Mouse (Mus musculus) mouse trophoblast stem cell (cell line): Measurements from ENCODE around the gene Ccdc9b.

Experiments used
- in situ Hi-C, 2 experiments: fragments of 300-500 bp; cut with MseI, MboI; formaldehyde crosslinking; loops; 2 replicates in 1 of 2; 3 replicates in 1 of 2; pipeline ENCODE4 v1.15.1; 2025

The Ccdc9b gene

GRCm38 (mm10) chr2:118749341-118749884 is 13.0 kb downstream of the Ccdc9b start:
- in situ Hi-C loops: no loop called here

- in situ Hi-C loops: no loop called here
Measured at GRCm38 (mm10) chr2:118747301-118747960, 15.0 kb downstream of the Ccdc9b start.

- in situ Hi-C loops: no loop called here
Measured at GRCm38 (mm10) chr2:118745915-118746901, 16.3 kb downstream of the Ccdc9b start.

- in situ Hi-C loops: no loop called here
Measured at GRCm38 (mm10) chr2:118745232-118745884, 17.1 kb downstream of the Ccdc9b start, which contains the start of gene Inafm2. Gene Inafm2 (plus strand): TSS chr2:118745758.

GRCm38 (mm10) chr2:118744621-118745020 is 17.8 kb downstream of the Ccdc9b start:
- in situ Hi-C loops: no loop called here

- in situ Hi-C loops: no loop called here
Measured at GRCm38 (mm10) chr2:118743261-118743943, 19.1 kb downstream of the Ccdc9b start.

GRCm38 (mm10) chr2:118741183-118741582 is 21.3 kb downstream of the Ccdc9b start:
- in situ Hi-C loops: no loop called here

GRCm38 (mm10) chr2:118740341-118740740 is 22.1 kb downstream of the Ccdc9b start:
- in situ Hi-C loops: no loop called here

GRCm38 (mm10) chr2:118733341-118733740 is 29.1 kb downstream of the Ccdc9b start:
- in situ Hi-C loops: no loop called here

GRCm38 (mm10) chr2:118731981-118732380 is 30.5 kb downstream of the Ccdc9b start:
- in situ Hi-C loops: no loop called here

GRCm38 (mm10) chr2:118730622-118730915 is 31.9 kb downstream of the Ccdc9b start:
- in situ Hi-C loops: no loop called here

GRCm38 (mm10) chr2:118729816-118730621 is 32.4 kb downstream of the Ccdc9b start:
- in situ Hi-C loops: no loop called here

- in situ Hi-C loops: no loop called here
Measured at GRCm38 (mm10) chr2:118729194-118729593, 33.3 kb downstream of the Ccdc9b start.

GRCm38 (mm10) chr2:118728337-118728736 is 34.1 kb downstream of the Ccdc9b start, which contains the start of gene Plcb2:
Gene Plcb2 (minus strand): TSS chr2:118728438.
- in situ Hi-C loops: no loop called here

- in situ Hi-C loops: no loop called here
Measured at GRCm38 (mm10) chr2:118727911-118728310, 34.5 kb downstream of the Ccdc9b start.

- in situ Hi-C loops: no loop called here
Measured at GRCm38 (mm10) chr2:118726873-118727272, 35.6 kb downstream of the Ccdc9b start.

- in situ Hi-C loops: no loop called here
Measured at GRCm38 (mm10) chr2:118725511-118725910, 37.0 kb downstream of the Ccdc9b start.

- in situ Hi-C loops: no loop called here
Measured at GRCm38 (mm10) chr2:118723693-118724486, 38.6 kb downstream of the Ccdc9b start.

- in situ Hi-C loops: no loop called here
Measured at GRCm38 (mm10) chr2:118716677-118717076, 45.8 kb downstream of the Ccdc9b start.

GRCm38 (mm10) chr2:118714230-118714629 is 48.2 kb downstream of the Ccdc9b start:
- in situ Hi-C loops: no loop called here
